Mouse (Mus musculus) heart, embryonic 11.5 days (tissue): ENCODE measurements at regions not wholly inside any gene's neighbourhood (a gene's known extent, or its start where the extent isn't known, plus 50 kb on each side); places are given as distances from the start of the nearest gene placed in this dataset.
"Not testable (repeated sequence)": the region's sequence is repeated elsewhere in the genome, so short reads cannot be mapped to it uniquely, and the experiment has no call there.

Experiments used
- ATAC-seq: fragments of 200-750 bp; cut with Nextera tagmentation; replicated peaks from 2 replicates; pipeline ENCODE4 v1.8.0; 2017; ENCODE audit warnings: moderate library complexity; ENCODE audit not compliant: insufficient number of reproducible peaks, low FRiP score, low TSS enrichment
- H3K27ac ChIP-seq: fragments of 300-500 bp; sonication (generic); 2 replicates; pipeline ENCODE4 v1.5.1; 2014; ENCODE audit warnings: mild to moderate bottlenecking, low read depth, low read length
- H3K27me3 ChIP-seq: fragments of 300-500 bp; sonication (generic); 2 replicates; pipeline ENCODE4 v1.6.1; 2014; ENCODE audit warnings: mild to moderate bottlenecking, low read length, mixed read lengths; ENCODE audit not compliant: control insufficient read depth, insufficient read depth
- H3K36me3 ChIP-seq: fragments of 300-500 bp; sonication (generic); 2 replicates; pipeline ENCODE4 v1.6.1; 2014; ENCODE audit warnings: mild to moderate bottlenecking, low read length, moderate library complexity, mixed read lengths; ENCODE audit not compliant: control insufficient read depth, insufficient read depth
- H3K4me1 ChIP-seq: fragments of 300-500 bp; sonication (generic); 2 replicates; pipeline ENCODE4 v1.6.1; 2014; ENCODE audit warnings: low read length; ENCODE audit not compliant: control insufficient read depth, insufficient read depth
- H3K4me2 ChIP-seq: fragments of 300-500 bp; sonication (generic); 2 replicates; pipeline ENCODE4 v1.6.1; 2014; ENCODE audit warnings: mild to moderate bottlenecking, moderate library complexity
- H3K4me3 ChIP-seq: fragments of 300-500 bp; sonication (generic); 2 replicates; pipeline ENCODE4 v1.5.1; 2014; ENCODE audit warnings: low read depth, low read length
- H3K9ac ChIP-seq: fragments of 300-500 bp; sonication (generic); 2 replicates; pipeline ENCODE4 v1.6.1; 2014; ENCODE audit warnings: mild to moderate bottlenecking, low read depth, low read length, moderate library complexity
- H3K9me3 ChIP-seq: fragments of 300-500 bp; sonication (generic); replicated peaks from 2 replicates; pipeline ENCODE4 v1.6.1; 2016; ENCODE audit warnings: low read length; ENCODE audit not compliant: control insufficient read depth
- WGBS: fragments of 180-500 bp; shearing (Covaris S2); extraction: QIAGEN DNeasy Blood & Tissue Kit; methylation state at CpG from one replicate; pipeline ENCODE4 v1.1.7; 2014; ENCODE audit not compliant: insufficient replicate concordance; 5-methylcytosine and 5-hydroxymethylcytosine counted together

GRCm38 (mm10) chr17:91466822-91467221, 374.0 kb upstream of the Nrxn1 start:
- Histone ChIP-seq H3K9ac (no peak overlapping the region), H3K27ac (peak overlapping the region; percentile 62; the same call in 1 of the 2 replicates), H3K36me3 (no peaks in the 10 kb centered on the region), H3K27me3 (no peaks in the 10 kb centered on the region), H3K4me1 (no peaks in the 10 kb centered on the region), H3K9me3 (no peaks in the 10 kb centered on the region), H3K4me3 (no peak overlapping the region), H3K4me2 (no peak overlapping the region)
- 30% methylated on average over 8 of the region's 8 CpGs for WGBS
- ATAC-seq: no peak

GRCm38 (mm10) chr17:91451711-91452110, 358.8 kb upstream of the Nrxn1 start:
- H3K36me3 ChIP-seq: no peaks in the 10 kb centered on the region

GRCm38 (mm10) chr17:91431780-91432720, 339.2 kb upstream of the Nrxn1 start:
- not testable (repeated sequence) for H3K27me3 ChIP-seq, H3K4me2 ChIP-seq, H3K4me1 ChIP-seq, H3K36me3 ChIP-seq, H3K9ac ChIP-seq, H3K27ac ChIP-seq, ATAC-seq, H3K9me3 ChIP-seq, H3K4me3 ChIP-seq
- 85% methylated on average over 8 of the region's 8 CpGs for WGBS

More at GRCm38 (mm10) chr17:91451711-91452110, 358.8 kb upstream of the Nrxn1 start:
- no peaks in the 10 kb centered on the region for H3K9me3 ChIP-seq
- H3K4me2 ChIP-seq: no peak overlapping the region
- H3K27me3 ChIP-seq: no peaks in the 10 kb centered on the region
- ATAC-seq: no peak
- no peaks in the 10 kb centered on the region for H3K4me1 ChIP-seq
- H3K9ac ChIP-seq: no peak overlapping the region
- no peak overlapping the region for H3K4me3 ChIP-seq
- H3K27ac ChIP-seq: no peak overlapping the region

- ATAC-seq: no peak
- no peak overlapping the region for H3K27ac ChIP-seq
- H3K9ac ChIP-seq: no peak overlapping the region
- H3K36me3 ChIP-seq: no peaks in the 10 kb centered on the region
- H3K4me3 ChIP-seq: no peak overlapping the region
- H3K27me3 ChIP-seq: no peaks in the 10 kb centered on the region
- H3K9me3 ChIP-seq: no peaks in the 10 kb centered on the region
- H3K4me1 ChIP-seq: no peaks in the 10 kb centered on the region
- no peak overlapping the region for H3K4me2 ChIP-seq
- 74% methylated on average over 1 of the region's 1 CpGs for WGBS
Measured at GRCm38 (mm10) chr17:91430351-91430750, 337.5 kb upstream of the Nrxn1 start.

- no peak overlapping the region for H3K9ac ChIP-seq
- H3K27ac ChIP-seq: no peak overlapping the region
- no peak overlapping the region for H3K4me3 ChIP-seq
- H3K4me1 ChIP-seq: no peaks in the 10 kb centered on the region
- H3K4me2 ChIP-seq: no peak overlapping the region
- no peak for ATAC-seq
- WGBS: 83% methylated on average over 1 of the region's 1 CpGs
- no peaks in the 10 kb centered on the region for H3K9me3 ChIP-seq
- no peaks in the 10 kb centered on the region for H3K27me3 ChIP-seq
- no peaks in the 10 kb centered on the region for H3K36me3 ChIP-seq
Measured at GRCm38 (mm10) chr17:91425120-91425519, 332.2 kb upstream of the Nrxn1 start.

- no peak for ATAC-seq
- no peak overlapping the region for H3K27ac ChIP-seq
- no peaks in the 10 kb centered on the region for H3K36me3 ChIP-seq
- H3K4me1 ChIP-seq: no peaks in the 10 kb centered on the region
- H3K4me3 ChIP-seq: no peak overlapping the region
- 72% methylated on average over 1 of the region's 1 CpGs for WGBS
- no peak overlapping the region for H3K4me2 ChIP-seq
- no peaks in the 10 kb centered on the region for H3K9me3 ChIP-seq
- H3K9ac ChIP-seq: no peak overlapping the region
- no peaks in the 10 kb centered on the region for H3K27me3 ChIP-seq
Measured at GRCm38 (mm10) chr17:91418582-91418981, 325.7 kb upstream of the Nrxn1 start.

GRCm38 (mm10) chr17:91390969-91391764, 298.3 kb upstream of the Nrxn1 start:
- no peak for ATAC-seq
- 90% methylated on average over 2 of the region's 2 CpGs for WGBS
- H3K4me3 ChIP-seq: no peak overlapping the region
- no peak overlapping the region for H3K4me2 ChIP-seq
- no peak overlapping the region for H3K9ac ChIP-seq
- no peaks in the 10 kb centered on the region for H3K4me1 ChIP-seq
- H3K27me3 ChIP-seq: no peaks in the 10 kb centered on the region
- no peak overlapping the region for H3K27ac ChIP-seq
- no peaks in the 10 kb centered on the region for H3K9me3 ChIP-seq
- no peaks in the 10 kb centered on the region for H3K36me3 ChIP-seq

GRCm38 (mm10) chr17:91389937-91390623, 297.2 kb upstream of the Nrxn1 start:
- not testable (repeated sequence) for H3K4me1 ChIP-seq, H3K9me3 ChIP-seq, H3K9ac ChIP-seq, H3K4me2 ChIP-seq, H3K36me3 ChIP-seq, H3K4me3 ChIP-seq, ATAC-seq, H3K27ac ChIP-seq, H3K27me3 ChIP-seq
- WGBS: 45% methylated on average over 9 of the region's 9 CpGs
